Mouse (Mus musculus) thymus, postnatal 25 days (tissue): ENCODE measurements around the gene Gpr179.
"Not testable (repeated sequence)": the region's sequence is repeated elsewhere in the genome, so short reads cannot be mapped to it uniquely, and the experiment has no call there.

Source experiments
- DNase-seq: peaks from one replicate; pipeline ENCODE4 v3.0.0; 2022

Gpr179 gene

DNA sequence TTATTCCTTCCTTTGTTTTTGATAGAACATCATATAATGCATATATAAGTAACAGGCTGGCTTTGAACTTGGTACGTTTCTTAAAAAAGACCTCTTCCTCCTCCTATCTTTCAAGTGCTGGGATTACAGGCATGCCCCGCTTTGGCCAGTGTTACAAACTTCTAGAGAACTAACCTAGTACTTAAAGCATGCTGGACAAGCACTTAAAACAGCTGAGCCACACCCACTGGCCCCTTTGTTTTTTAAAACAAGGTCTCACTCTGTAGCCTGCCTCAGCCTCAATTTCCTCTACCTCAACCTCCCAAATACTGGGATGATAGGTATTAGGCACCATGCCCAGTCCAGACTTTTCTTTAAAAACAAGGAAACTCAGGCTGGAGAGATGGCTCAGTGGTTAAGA lies 2.8 kb upstream of the Gpr179 start:
- no peak for DNase-seq

DNA sequence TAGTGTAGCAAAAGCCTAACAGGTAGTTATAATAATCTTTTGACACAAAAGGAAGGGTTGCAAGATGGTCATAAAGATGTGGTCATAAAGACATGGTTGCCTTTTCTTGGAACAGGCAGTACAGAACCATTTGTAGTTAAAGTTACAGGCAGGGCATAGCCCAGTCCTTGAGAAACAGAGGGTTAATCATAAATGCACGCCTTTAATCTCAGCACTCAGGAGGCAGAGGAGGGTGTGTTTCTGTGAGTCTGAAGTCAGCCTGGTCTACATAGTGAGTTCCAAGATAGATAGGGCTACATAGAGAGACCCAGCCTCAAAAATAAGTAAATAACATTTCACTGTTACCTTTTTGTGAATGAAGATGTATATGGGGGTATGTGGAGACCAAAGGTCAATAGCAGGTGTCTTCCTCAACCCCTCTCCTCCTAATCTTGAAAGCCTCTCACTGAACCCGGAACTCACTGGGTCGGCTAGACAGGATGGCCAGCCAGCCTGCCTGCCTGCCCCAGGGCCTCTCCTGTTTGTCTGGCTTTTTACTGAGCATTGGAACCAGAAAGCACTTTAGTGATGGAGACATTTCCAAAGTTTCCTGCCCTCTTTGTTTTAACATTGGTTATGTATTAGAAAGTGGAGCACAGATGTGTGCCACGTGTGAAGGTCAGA lies 1.2 kb upstream of the Gpr179 start:
- DNase-seq = no peak

DNA sequence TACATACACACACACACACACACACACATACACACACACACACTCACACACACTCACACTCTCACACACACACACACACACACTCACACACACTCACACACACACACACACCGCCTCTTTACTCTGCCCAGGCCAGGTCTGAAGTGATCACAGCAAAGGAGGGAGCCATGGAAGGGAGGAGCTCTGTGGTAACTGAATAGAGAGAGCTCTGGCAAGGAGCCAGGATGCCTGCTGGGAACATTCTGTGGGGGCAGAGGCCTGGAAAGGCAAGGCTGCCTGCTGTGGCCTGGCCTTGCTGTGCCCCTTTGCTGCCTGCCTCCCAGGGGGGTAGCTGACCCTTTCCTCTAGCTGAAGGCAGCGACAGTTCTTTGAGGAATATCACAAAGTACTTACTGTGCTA lies 1.8 kb downstream of the Gpr179 start:
- no peak for DNase-seq

DNA sequence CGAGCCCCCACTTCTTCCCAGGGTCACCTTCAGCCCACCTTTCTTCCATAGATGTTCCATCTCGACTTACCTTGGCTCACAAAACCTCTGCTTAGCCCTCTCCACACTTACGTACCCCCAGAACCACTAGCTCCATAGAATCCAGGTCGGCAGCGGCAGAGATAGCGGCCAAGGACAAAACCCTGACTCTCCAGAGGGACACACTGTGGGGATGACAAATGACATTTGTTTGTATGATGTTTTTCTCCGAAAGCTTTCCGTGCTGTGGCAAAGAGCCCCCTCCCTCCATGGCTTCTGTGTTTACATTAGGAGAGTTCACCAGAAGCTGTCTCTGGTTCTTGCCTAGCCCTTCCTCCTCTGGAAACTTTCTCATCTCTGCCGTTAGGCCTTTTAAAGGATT lies 4.6 kb downstream of the Gpr179 start:
- no peak for DNase-seq

GRCm38 (mm10) chr11:97346383-97346782 lies 5.5 kb downstream of the Gpr179 start:
- no peak for DNase-seq

DNA sequence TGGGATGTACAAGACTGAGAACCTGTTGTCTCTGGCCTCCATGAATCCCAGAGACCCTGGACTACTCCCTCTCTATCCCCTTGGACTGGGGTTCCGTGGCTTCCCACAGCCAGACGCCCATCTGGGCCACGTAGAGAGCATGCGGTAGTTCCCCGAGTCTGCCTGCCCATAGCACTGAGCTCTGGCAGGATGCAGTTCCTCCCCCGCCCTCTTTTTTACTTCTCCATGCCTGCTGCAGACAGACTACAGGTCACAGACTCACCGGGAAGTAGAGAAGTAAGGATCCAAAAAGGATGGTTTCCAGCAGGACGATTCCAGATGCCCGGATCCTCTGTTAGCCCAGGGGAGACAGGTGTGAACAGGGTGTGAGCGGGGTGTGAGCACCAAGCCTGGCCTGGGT lies 6.4 kb downstream of the Gpr179 start:
- DNase-seq = no peak

- DNase-seq = peak; percentile 70
Measured at GRCm38 (mm10) chr11:97343619-97344018, 8.3 kb downstream of the Gpr179 start.

- DNase-seq = peak; percentile 45
Measured at GRCm38 (mm10) chr11:97343175-97343574, 8.7 kb downstream of the Gpr179 start.

- no peak for DNase-seq
Measured at GRCm38 (mm10) chr11:97338977-97339315, 12.9 kb downstream of the Gpr179 start.

- no peak for DNase-seq
Measured at GRCm38 (mm10) chr11:97338302-97338976, 13.4 kb downstream of the Gpr179 start.

GRCm38 (mm10) chr11:97337363-97337762 lies 14.5 kb downstream of the Gpr179 start:
- no peak for DNase-seq

GRCm38 (mm10) chr11:97336751-97337345 lies 15.0 kb downstream of the Gpr179 start:
- DNase-seq = no peak

DNA sequence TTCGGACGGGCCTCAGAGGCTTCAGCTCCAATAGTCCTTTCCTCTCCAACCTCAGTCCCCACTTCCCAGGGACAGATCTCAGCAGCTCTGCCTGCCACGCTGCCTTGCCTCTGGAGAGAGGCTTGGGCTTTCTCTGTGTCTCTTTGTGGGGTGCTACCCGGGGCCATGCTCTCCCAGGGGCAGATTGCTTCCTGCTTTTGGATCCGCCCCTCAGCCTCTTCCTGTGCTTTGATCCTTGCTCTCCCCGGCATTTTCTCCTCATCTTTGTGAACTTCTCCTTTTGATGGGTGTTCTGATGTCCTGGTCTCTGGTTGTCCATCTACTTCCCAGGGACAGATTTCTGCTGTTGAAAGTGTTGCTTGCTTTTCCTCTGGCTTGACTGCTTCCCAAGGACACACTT lies 15.6 kb downstream of the Gpr179 start:
- DNase-seq = no peak

GRCm38 (mm10) chr11:97334400-97334799 lies 17.5 kb downstream of the Gpr179 start:
- DNase-seq = no peak

GRCm38 (mm10) chr11:97333896-97334295 lies 18.0 kb downstream of the Gpr179 start:
- no peak for DNase-seq

DNA sequence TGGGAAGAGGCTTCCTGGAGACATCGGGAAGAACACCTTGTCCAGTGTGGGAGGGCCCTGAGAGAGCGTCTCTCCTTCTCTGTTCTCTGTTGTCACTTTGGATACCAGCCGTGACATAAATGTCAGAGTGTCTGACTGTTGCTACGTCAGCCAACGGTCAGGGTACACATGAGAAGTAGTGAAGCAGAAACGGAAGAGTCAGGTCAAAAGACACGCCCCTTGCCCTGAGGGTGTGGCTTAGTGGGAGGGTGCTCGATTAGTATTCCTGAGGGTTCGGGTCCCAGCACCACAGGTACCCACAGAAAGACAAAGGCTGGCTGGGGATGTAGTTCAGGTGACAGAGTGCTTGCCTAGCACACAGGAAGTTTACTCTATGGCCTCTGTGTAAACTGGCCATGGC lies 18.8 kb downstream of the Gpr179 start:
- no peak for DNase-seq

GRCm38 (mm10) chr11:97331231-97332190 lies 20.4 kb downstream of the Gpr179 start:
- DNase-seq = no peak

- DNase-seq = no peak
Measured at GRCm38 (mm10) chr11:97330315-97330714, 21.6 kb downstream of the Gpr179 start.

GRCm38 (mm10) chr11:97328148-97328547 lies 23.7 kb downstream of the Gpr179 start:
- DNase-seq = peak; percentile 45

- no peak for DNase-seq
Measured at GRCm38 (mm10) chr11:97325224-97325623, 26.7 kb downstream of the Gpr179 start.

DNA sequence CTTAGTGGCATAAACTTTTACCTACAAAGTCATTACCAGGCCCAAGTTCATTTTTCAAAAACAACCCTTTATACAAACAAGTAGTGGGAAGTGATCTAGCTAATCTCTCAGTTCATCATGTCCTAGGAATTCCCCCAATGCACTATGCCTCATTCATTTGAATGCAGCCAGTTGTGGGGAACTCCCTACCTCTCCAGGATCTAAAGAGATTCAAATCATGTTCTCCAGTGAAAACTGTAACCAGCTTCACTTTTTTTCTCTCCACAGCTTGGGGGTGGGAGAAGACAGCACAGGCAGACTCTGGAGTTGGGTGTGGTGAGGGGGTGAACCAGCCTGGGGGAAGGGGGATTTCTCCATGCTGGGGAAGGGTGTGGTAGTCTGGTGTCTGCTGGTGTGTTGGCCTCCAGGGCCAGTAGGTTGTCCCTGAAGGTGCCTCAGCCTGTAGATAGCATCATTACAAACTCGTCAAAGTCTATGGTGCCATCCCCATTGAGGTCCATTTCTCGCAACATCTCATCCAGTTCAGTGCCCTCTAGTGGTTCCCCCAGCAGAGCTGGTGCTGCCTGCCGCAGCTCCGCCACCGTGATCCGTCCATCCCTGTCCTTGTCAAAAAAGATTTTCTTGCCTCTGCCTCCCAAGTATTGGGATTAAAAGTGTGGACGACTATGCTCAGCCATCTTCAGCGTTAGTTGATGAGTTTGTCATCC lies 29.8 kb downstream of the Gpr179 start:
- not testable (repeated sequence) for DNase-seq

DNA sequence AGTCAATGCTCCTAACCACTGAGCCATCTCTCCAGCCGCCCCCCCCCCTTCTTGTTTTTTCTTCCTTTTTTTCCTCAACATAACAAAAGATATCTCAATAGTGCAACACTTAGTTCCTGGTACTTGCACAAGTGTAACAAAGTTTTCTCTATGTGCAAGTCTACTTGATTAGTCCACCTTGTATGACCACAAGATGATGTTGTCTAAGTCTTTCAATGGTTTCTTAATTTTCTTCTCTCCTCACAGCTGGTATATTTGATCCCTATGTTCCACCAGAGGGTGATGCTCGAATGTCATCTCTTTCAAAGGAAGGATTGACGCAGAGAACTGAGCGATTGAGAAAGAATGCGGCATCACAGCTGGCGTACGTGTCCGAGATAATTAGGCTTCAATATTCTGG lies 30.7 kb downstream of the Gpr179 start:
- no peak for DNase-seq
